Mouse (Mus musculus): ENCODE data around the gene Gmeb2. TPM values are rescaled to one million over a fixed set of nuclear protein-coding genes. Genes with fewer than 3 reads are reported as not detected.
A peak's percentile ranks its signal among the peaks of the same experiment; 100 is the strongest.

The Gmeb2 gene
- total and polyA plus RNA-seq, 3 experiments = 8.5 to 10.2 (median 9.4) TPM

DNA sequence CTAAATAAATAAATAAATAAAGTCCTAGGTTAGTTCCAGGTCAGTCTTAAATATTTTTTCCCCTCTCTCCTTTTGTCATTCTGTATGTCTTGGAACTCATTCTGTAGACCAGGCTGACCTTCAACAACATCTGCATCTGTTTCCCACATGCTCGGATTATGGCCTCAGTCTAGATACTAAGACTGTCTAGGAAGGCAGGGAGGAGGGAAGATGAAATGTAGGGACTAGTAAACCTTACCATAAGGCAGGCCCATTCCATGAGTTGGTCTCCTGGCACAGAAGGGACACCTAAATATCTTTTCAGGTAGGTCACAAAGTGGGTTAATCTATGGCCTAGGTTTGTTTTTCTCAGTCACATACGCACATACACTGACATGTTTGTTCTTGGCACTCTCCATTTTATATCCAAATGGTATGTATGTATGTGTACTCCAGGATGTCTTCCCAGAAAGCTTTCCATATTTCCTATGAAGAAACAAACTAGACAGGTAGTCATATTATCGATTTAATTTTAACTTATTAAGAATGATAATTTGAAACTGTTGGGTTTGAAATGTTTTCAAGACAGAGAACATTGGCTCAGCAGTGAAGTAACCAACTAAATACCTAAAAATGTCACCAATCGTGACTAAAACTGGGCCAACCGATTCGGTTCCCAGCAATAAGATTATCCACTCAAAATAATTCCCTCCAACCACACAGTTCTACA is 1.1 kb downstream of the Gmeb2 start:
- H3K4me3 ChIP-seq = peak overlapping the region; percentile 78
- H3K36me3 ChIP-seq (ENCODE audit: control insufficient read depth, insufficient read depth, low read length) = peaks cover 13% of the 10 kb centered on the region
- H3K79me2 ChIP-seq (replicated peaks; ENCODE audit: control insufficient read depth, insufficient read depth, low read length) = peaks cover 9% of the 10 kb centered on the region
- H3K27me3 ChIP-seq (ENCODE audit: control insufficient read depth, insufficient read depth, low read length) = no peaks in the 10 kb centered on the region
- no peak for TF ChIP-seq CTCF (IDR thresholded peaks at IDR 0.05)
- TF ChIP-seq POLR2A (IDR thresholded peaks at IDR 0.05; ENCODE audit: insufficient read depth, low read depth, low read length) = no peak
- TF ChIP-seq EP300 (IDR thresholded peaks at IDR 0.05; ENCODE audit: insufficient read depth, low read depth, low read length) = no peak
- H3K27ac ChIP-seq = peak overlapping the region; percentile 97
- H3K4me1 ChIP-seq (ENCODE audit: control insufficient read depth, insufficient read depth, low read length) = peaks cover 11% of the 10 kb centered on the region
- 45% methylated on average over 6 of the region's 6 CpGs for WGBS
- DNase-seq = no peak
- intact Hi-C loops (cut with DNase I) = loop anchor here (1.0 kb wide), 2 partner anchors 14 to 99 kb away; partner anchors contain the start of gene Ppdpf
- peak overlapping the region; percentile 98 for H3K9ac ChIP-seq (ENCODE audit: low read depth, low read length)

DNA sequence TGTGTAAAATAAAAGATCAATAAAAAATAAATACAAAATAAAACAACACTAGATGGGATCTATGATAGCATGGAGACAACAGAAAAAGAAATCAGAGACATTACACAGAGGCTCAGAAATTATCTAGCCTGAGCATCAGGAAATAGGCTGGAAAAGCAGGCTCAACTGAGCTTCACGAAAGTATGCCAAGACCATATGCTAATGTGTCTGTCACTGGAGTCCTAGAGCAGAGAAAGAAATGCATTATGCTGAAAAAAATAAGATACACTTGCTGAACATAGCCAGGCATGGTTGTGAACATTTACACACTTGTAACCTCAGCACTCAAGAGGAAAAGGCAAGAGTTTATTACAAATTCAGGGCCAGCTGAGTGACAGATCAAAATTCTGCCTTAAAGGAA is 7.9 kb downstream of the Gmeb2 start:
- Histone ChIP-seq H3K27me3 (ENCODE audit: control insufficient read depth, insufficient read depth, low read length) (no peaks in the 10 kb centered on the region), H3K79me2 (replicated peaks; ENCODE audit: control insufficient read depth, insufficient read depth, low read length) (no peaks in the 10 kb centered on the region; the same call in 1 of the 2 replicates), H3K27ac (no peak overlapping the region), H3K9ac (ENCODE audit: low read depth, low read length) (no peak overlapping the region), H3K4me3 (no peak overlapping the region), H3K4me1 (ENCODE audit: control insufficient read depth, insufficient read depth, low read length) (peaks cover 4% of the 10 kb centered on the region), H3K36me3 (ENCODE audit: control insufficient read depth, insufficient read depth, low read length) (peaks cover 30% of the 10 kb centered on the region)
- intact Hi-C loops (cut with DNase I) = loop anchor here (10.0 kb wide), 1 partner anchor 395 kb away; the partner anchor contains the start of gene Sox18
- 52% methylated on average over 1 of the region's 1 CpGs for WGBS
- TF ChIP-seq EP300 (IDR thresholded peaks at IDR 0.05; ENCODE audit: insufficient read depth, low read depth, low read length) = no peak
- no peak for TF ChIP-seq CTCF (IDR thresholded peaks at IDR 0.05)
- TF ChIP-seq POLR2A (IDR thresholded peaks at IDR 0.05; ENCODE audit: insufficient read depth, low read depth, low read length) = no peak
- DNase-seq = no peak

DNA sequence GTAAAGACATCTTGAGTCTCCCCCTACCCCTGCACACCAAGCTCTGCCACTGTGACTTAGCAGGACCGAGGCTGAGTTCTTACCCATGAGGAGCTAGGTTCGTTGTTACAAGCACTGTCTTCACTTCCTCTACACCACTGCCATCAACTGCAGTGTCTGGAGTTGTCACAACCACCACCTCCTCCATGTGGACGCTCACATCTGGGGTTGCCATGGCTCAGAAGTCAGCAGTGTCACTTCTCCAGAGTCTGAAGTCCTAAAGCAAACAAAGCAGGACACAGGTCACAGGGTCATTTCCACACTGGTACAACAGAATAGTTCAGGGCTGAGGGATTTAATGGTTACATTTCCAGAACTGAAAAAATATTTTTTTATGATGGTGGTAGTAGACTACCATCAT is 10.0 kb downstream of the Gmeb2 start:
- H3K27ac ChIP-seq = no peak overlapping the region
- no peaks in the 10 kb centered on the region for H3K27me3 ChIP-seq (ENCODE audit: control insufficient read depth, insufficient read depth, low read length)
- no peak for DNase-seq
- intact Hi-C loops (cut with DNase I) = loop anchor here (10.0 kb wide), 1 partner anchor 397 kb away; the partner anchor contains the start of gene Sox18
- TF ChIP-seq EP300 (IDR thresholded peaks at IDR 0.05; ENCODE audit: insufficient read depth, low read depth, low read length) (no peak), CTCF (IDR thresholded peaks at IDR 0.05) (no peak), POLR2A (IDR thresholded peaks at IDR 0.05; ENCODE audit: insufficient read depth, low read depth, low read length) (no peak)
- no peaks in the 10 kb centered on the region; the same call in 1 of the 2 replicates for H3K79me2 ChIP-seq (replicated peaks; ENCODE audit: control insufficient read depth, insufficient read depth, low read length)
- no peak overlapping the region for H3K4me3 ChIP-seq
- H3K9ac ChIP-seq (ENCODE audit: low read depth, low read length) = no peak overlapping the region
- peaks cover 4% of the 10 kb centered on the region for H3K4me1 ChIP-seq (ENCODE audit: control insufficient read depth, insufficient read depth, low read length)
- H3K36me3 ChIP-seq (ENCODE audit: control insufficient read depth, insufficient read depth, low read length) = peaks cover 37% of the 10 kb centered on the region
- WGBS = 67% methylated on average over 3 of the region's 3 CpGs

DNA sequence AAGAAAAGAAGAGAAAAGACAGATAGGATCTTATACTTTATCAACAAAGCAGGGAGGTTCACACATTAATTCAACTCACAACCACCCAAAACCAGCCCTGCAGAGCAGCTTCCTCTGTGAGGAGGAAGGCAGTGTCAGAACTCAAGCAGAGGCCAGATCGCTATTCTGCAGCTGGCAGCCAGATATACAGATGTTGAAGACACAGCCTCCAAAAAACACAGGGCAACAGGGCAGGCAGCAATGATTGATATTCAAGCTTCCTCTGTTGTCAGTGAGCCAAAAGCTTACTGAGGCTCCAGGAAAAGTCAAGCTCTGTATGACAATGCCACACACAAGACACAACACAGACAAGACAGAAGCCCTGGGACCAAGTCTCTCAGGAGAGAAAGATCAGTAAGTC is 11.1 kb downstream of the Gmeb2 start:
- H3K4me3 ChIP-seq = no peak overlapping the region
- H3K27me3 ChIP-seq (ENCODE audit: control insufficient read depth, insufficient read depth, low read length) = no peaks in the 10 kb centered on the region
- 35% methylated on average over 1 of the region's 1 CpGs for WGBS
- peak overlapping the region; percentile 23 for H3K27ac ChIP-seq
- peak; percentile 29 to 31 for DNase-seq
- peaks cover 4% of the 10 kb centered on the region for H3K4me1 ChIP-seq (ENCODE audit: control insufficient read depth, insufficient read depth, low read length)
- H3K79me2 ChIP-seq (replicated peaks; ENCODE audit: control insufficient read depth, insufficient read depth, low read length) = no peaks in the 10 kb centered on the region; the same call in 1 of the 2 replicates
- TF ChIP-seq EP300 (IDR thresholded peaks at IDR 0.05; ENCODE audit: insufficient read depth, low read depth, low read length) = peak; percentile 87
- no peak for TF ChIP-seq POLR2A (IDR thresholded peaks at IDR 0.05; ENCODE audit: insufficient read depth, low read depth, low read length)
- H3K9ac ChIP-seq (ENCODE audit: low read depth, low read length) = no peak overlapping the region
- intact Hi-C loops (cut with DNase I) = loop anchor here (10.0 kb wide), 1 partner anchor 398 kb away; the partner anchor contains the start of gene Sox18
- H3K36me3 ChIP-seq (ENCODE audit: control insufficient read depth, insufficient read depth, low read length) = peaks cover 44% of the 10 kb centered on the region

DNA sequence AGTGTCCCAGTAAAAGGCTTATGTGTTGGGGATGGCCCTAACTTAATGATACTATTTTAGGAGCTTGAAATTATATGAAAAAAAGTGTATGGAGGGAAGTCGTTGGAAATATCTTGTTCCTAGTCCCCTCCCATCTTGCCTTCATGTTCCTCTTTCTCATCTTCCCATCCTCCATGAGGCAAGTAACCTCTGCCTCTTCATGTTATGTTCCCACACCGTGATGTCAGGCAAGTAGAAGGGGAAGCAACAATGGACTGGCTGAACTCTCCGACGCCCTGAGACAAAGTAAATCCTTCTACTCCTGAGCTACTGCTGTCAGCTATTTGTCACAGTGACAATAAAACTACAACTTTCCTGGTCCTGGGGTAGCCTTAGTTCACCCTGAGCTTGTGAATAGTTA is 13.2 kb downstream of the Gmeb2 start:
- Histone ChIP-seq H3K9ac (ENCODE audit: low read depth, low read length) (no peak overlapping the region), H3K27ac (no peak overlapping the region), H3K27me3 (ENCODE audit: control insufficient read depth, insufficient read depth, low read length) (no peaks in the 10 kb centered on the region), H3K36me3 (ENCODE audit: control insufficient read depth, insufficient read depth, low read length) (peaks cover 41% of the 10 kb centered on the region), H3K4me3 (no peak overlapping the region), H3K79me2 (replicated peaks; ENCODE audit: control insufficient read depth, insufficient read depth, low read length) (no peaks in the 10 kb centered on the region; the same call in 1 of the 2 replicates), H3K4me1 (ENCODE audit: control insufficient read depth, insufficient read depth, low read length) (peaks cover 4% of the 10 kb centered on the region)
- DNase-seq = no peak
- intact Hi-C loops (cut with DNase I) = loop anchor here (5.0 to 10.0 kb wide), 2 partner anchors 87 to 400 kb away; partner anchors contain the start of genes Ppdpf and Sox18
- WGBS = 80% methylated on average over 4 of the region's 4 CpGs
- TF ChIP-seq EP300 (IDR thresholded peaks at IDR 0.05; ENCODE audit: insufficient read depth, low read depth, low read length) (no peak), CTCF (IDR thresholded peaks at IDR 0.05) (no peak), POLR2A (IDR thresholded peaks at IDR 0.05; ENCODE audit: insufficient read depth, low read depth, low read length) (no peak)

DNA sequence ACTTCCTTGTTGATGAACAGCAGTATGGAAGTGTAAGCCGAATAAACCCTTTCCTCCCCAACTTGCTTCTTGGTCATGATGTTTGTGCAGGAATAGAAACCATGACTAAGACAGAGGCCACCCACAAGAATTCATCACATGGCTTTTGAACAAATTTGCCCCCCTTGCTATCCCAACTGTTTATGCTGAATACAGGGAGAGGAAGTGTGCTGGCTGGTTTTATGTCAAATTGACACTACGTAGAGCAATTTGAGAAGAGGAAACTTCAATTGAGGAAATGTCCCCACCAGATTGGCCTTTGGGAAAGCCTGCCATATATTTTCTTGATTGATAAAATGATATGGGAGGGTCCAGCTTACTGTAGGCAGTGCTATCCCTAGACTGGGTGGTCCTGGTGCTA is 14.0 kb downstream of the Gmeb2 start:
- Histone ChIP-seq H3K4me1 (ENCODE audit: control insufficient read depth, insufficient read depth, low read length) (peaks cover 4% of the 10 kb centered on the region), H3K4me3 (no peak overlapping the region), H3K36me3 (ENCODE audit: control insufficient read depth, insufficient read depth, low read length) (peaks cover 41% of the 10 kb centered on the region), H3K27ac (no peak overlapping the region), H3K27me3 (ENCODE audit: control insufficient read depth, insufficient read depth, low read length) (no peaks in the 10 kb centered on the region), H3K79me2 (replicated peaks; ENCODE audit: control insufficient read depth, insufficient read depth, low read length) (no peaks in the 10 kb centered on the region; the same call in 1 of the 2 replicates), H3K9ac (ENCODE audit: low read depth, low read length) (no peak overlapping the region)
- TF ChIP-seq POLR2A (IDR thresholded peaks at IDR 0.05; ENCODE audit: insufficient read depth, low read depth, low read length) (no peak), EP300 (IDR thresholded peaks at IDR 0.05; ENCODE audit: insufficient read depth, low read depth, low read length) (no peak)
- 57% methylated on average over 2 of the region's 2 CpGs for WGBS
- intact Hi-C loops (cut with DNase I) = loop anchor here (5.0 to 10.0 kb wide), 2 partner anchors 87 to 401 kb away; partner anchors contain the start of genes Ppdpf and Sox18
- no peak for DNase-seq
